In genomic region chr10:5203837-5204236, GRCm38 (mm10) we compare ENCODE assay signal across 8 mouse cellular contexts.
DNase-seq lines count a peak whose midpoint lies in the region; ATAC-seq and TF ChIP-seq lines count a peak whose summit lies in the region.

No protein-coding gene starts in this region.

- H3K36me3 ChIP-seq in hindbrain, embryonic 16.5 days (ENCODE audit: control insufficient read depth, insufficient read depth, low read length) = no peaks in the 10 kb centered on the region
- no peaks in the 10 kb centered on the region for H3K36me3 ChIP-seq in midbrain, embryonic 15.5 days (replicated peaks)

- 54% methylated on average over 10 of the region's 10 CpGs for WGBS in hindbrain, embryonic 16.5 days
- 56% methylated on average over 10 of the region's 10 CpGs for WGBS in midbrain, embryonic 15.5 days

- no peaks in the 10 kb centered on the region for H3K4me1 ChIP-seq in hindbrain, embryonic 16.5 days (ENCODE audit: control insufficient read depth, insufficient read depth, low read depth, low read length)
- H3K4me1 ChIP-seq in midbrain, embryonic 15.5 days = no peaks in the 10 kb centered on the region

- H3K9ac ChIP-seq in hindbrain, embryonic 16.5 days (ENCODE audit: low read depth, low read length) = no peak overlapping the region
- no peak overlapping the region for H3K9ac ChIP-seq in midbrain, embryonic 15.5 days

- no peaks in the 10 kb centered on the region for H3K27me3 ChIP-seq in hindbrain, embryonic 16.5 days (replicated peaks; ENCODE audit: control insufficient read depth, insufficient read depth, low read length)
- no peaks in the 10 kb centered on the region for H3K27me3 ChIP-seq in midbrain, embryonic 15.5 days (replicated peaks)

- H3K4me3 ChIP-seq in hindbrain, embryonic 16.5 days (ENCODE audit: low read length) = no peak overlapping the region
- no peak overlapping the region for H3K4me3 ChIP-seq in midbrain, embryonic 15.5 days

- no peak overlapping the region for H3K4me2 ChIP-seq in hindbrain, embryonic 16.5 days (ENCODE audit: low read length)
- no peak overlapping the region for H3K4me2 ChIP-seq in midbrain, embryonic 15.5 days

- TF ChIP-seq POLR2A in brain, embryonic 14.5 days (IDR thresholded peaks at IDR 0.05; ENCODE audit: borderline replicate concordance, extremely low read depth, insufficient read depth, insufficient read length, poor library complexity, severe bottlenecking) = no peak

- TF ChIP-seq CTCF in brain, embryonic 14.5 days (IDR thresholded peaks at IDR 0.05; ENCODE audit: borderline replicate concordance, extremely low read depth, insufficient read depth, insufficient read length) = no peak

- H3K9me3 ChIP-seq in hindbrain, embryonic 16.5 days (ENCODE audit: control insufficient read depth, low read length) = no peaks in the 10 kb centered on the region
- H3K9me3 ChIP-seq in midbrain, embryonic 15.5 days = no peaks in the 10 kb centered on the region

- H3K27ac ChIP-seq in hindbrain, embryonic 16.5 days (ENCODE audit: low read depth, low read length) = peak overlapping the region; percentile 8; the same call in 1 of the 2 replicates
- 0 out of 2 replicates have a peak overlapping the region, but pooled peaks have one; percentile 35 for H3K27ac ChIP-seq in midbrain, embryonic 15.5 days

- peak; percentile 90 for ATAC-seq in hindbrain, embryonic 16.5 days
- ATAC-seq in midbrain, embryonic 15.5 days (replicated peaks) = peak; percentile 80

- peak; percentile 7 for DNase-seq in 3134 (ENCODE audit: extremely low read depth, insufficient read length, low spot score)
- DNase-seq in brain, embryonic 14.5 days (ENCODE audit: low read depth) = peak; percentile 59
- peak; percentile 66 to 83 for DNase-seq in thymus, postnatal 36 days
- DNase-seq in embryo, embryonic 10 days (ENCODE audit: low spot score) = no peak
- DNase-seq in kidney, adult 9 months = no peak
- no peak for DNase-seq in natural killer cell, adult 2 months (ENCODE audit: low spot score in 2 of 2)

Comparison
In these comparisons a context has a peak if more than half of its experiments do, and no peak if none do; other contexts are left out.
1. DNase-seq: peak in 3134 (single experiment), brain, embryonic 14.5 days (single experiment) and thymus, postnatal 36 days (2 of 2); none in embryo, embryonic 10 days (single experiment), kidney, adult 9 months (single experiment) and natural killer cell, adult 2 months (0 of 2).